Mouse (Mus musculus): ENCODE results near the gene Nuf2. TPM values are rescaled to one million over a fixed set of nuclear protein-coding genes. Genes with fewer than 3 reads are reported as not detected.

The Nuf2 gene
- polyA plus RNA-seq, 1 experiment from 2014 or later: 70.9 TPM

DNA sequence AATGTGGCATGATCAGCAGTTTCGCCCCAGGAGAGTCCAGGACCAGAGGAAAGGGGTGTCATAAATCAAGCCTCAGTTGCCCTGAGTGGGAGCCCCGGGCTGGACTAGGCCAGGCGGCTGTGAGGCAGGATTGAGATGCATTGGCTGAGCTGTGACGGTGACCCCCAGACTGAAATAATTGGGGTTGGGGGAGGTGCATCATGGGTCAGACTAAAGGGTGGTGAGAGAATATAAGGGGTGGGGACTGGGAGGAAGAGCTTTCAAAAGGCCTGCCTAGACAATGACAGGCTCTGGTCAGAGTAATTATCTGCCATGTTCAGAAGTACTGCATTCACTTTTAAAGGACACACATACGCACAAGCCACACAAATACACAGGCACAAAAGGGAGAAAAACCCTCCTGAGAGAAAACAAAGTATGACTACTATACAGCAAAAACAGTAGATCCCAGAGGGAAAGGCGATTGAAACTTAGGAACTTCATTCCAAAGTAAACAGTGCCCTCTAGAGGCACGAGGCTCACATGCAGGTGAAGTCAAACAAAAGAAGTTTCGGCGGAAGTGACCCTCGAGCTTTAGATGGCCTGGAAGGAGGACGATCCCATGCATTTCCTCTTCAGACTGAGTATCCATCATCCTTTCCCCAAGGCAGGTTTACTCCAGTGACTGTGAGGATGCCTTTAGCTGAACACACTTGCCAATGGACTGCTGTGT is 72.0 kb downstream of the Nuf2 start:
- WGBS: 21% methylated on average over 11 of the region's 11 CpGs
- H3K9ac ChIP-seq: no peak overlapping the region
- H3K4me1 ChIP-seq: no peaks in the 10 kb centered on the region
- no peaks in the 10 kb centered on the region for H3K27me3 ChIP-seq
- H3K27ac ChIP-seq: no peak overlapping the region
- peak overlapping the region; percentile 37 for H3K4me2 ChIP-seq
- H3K4me3 ChIP-seq: no peak overlapping the region
- no peaks in the 10 kb centered on the region for H3K9me3 ChIP-seq
- ATAC-seq (ENCODE audit: borderline replicate concordance, extremely low read depth, low FRiP score, low TSS enrichment): peak; percentile 35; the same call in 1 of the 2 replicates
- H3K36me3 ChIP-seq: no peaks in the 10 kb centered on the region

Other genes with a start within 250 kb of the Nuf2 start
- gene Rgs5, start 124.0 kb upstream of the Nuf2 start, polyA plus RNA-seq (2015; fragmentation: Nextera tagmentation; extraction: Ambion mirVana): 9.1 and 9.9 TPM in 2 replicates
- gene Rgs4, start 216.2 kb upstream of the Nuf2 start, polyA plus RNA-seq (2015; fragmentation: Nextera tagmentation; extraction: Ambion mirVana): 5.9 and 7.3 TPM in 2 replicates